In the genomic region with DNA sequence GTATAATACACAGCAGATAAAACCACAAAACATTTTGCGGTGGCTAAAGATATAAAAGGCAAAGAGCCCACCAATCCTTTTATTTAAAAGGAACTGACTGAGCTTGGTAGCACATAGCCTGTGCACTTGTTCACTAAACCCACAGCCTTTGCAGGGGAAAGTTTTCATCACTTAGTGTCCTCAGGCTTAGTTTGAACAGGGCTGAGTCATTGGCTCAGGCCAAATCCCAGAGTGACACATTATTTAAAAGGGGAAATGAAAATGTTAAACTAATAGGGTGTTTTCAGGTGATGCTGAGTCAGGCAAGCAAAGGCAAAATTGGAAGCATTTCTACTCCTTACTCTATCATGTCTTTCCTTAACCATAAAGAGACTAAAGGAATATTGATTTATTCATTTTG, we compare ENCODE assay signal across 13 mouse cellular contexts.
"Had no signal": no experiment of that assay in that cellular context is flagged by ENCODE, and none has a peak within 500 bp of the region (broad histone marks: within the 10 kb centered on the region; RNA-seq: fewer than 3 reads in every experiment).

No protein-coding gene starts in this region.

- ATAC-seq: liver, embryonic 12.5 days; midbrain, embryonic 13.5 days had no signal

- DNase-seq: kidney, adult 8-10 months; kidney, postnatal 10 days; kidney, postnatal 36 days; liver; lung, adult 18-20 months; lung, postnatal 10 days; lung, postnatal 36 days; right cerebral cortex, adult 18-20 months; right cerebral cortex, postnatal 25 days; spleen, adult 18-20 months; thymus, postnatal 25 days had no signal
